Mouse (Mus musculus): ENCODE measurements around the gene Rnf208.
A peak's percentile ranks its signal among the peaks of the same experiment; 100 is the strongest.

Rnf208 gene

DNA sequence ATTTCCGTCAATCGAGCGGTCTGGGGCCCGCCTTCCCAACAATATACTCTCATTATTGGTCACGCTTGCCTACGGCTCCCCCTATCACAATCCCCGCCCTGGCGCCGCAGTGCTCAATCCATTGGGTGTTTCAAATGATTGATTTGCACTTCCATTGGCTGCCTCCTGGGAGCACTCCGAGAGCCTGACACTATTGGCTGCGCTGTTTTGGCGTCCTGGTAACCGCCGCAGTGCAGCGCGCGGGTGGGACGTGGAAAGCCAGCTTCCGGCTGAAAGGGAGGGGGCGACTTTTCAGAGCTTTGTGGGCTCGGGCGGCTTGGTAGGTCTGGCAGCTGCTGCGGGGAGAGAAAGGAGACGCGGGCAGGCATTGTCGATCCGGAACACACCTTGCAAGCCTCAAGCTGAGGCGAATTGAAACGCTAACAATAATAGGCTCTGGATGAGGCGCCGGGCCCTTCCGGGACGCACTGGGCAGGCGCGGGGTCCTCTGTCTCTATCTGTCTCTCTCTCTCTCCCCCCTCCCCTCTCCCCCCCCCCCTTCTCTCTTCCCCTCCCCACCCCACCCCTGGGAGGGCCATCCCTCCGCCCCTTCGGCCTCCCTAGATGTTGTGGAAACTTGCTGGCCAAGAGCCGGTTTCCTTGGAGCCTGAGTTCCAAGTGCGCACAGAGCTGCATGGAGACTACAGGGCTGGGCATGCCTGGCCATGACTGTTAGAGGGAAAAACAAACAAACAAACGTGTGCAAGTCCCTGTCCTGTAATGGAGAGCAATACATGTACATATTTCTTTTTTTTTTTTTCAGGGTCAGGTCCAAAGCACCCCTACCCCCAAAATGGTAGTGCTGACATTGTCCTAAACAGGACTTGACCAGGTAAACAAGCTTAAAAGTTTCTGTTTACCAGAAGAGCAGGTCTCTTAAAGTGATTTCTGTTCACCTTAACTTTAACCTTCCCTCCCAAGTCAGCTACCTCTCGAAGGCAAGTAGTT, 17.0 kb upstream of the Rnf208 start:
- DNase-seq (ENCODE audit: low spot score in 2 of 2) = peak; percentile 99 to 100

DNA sequence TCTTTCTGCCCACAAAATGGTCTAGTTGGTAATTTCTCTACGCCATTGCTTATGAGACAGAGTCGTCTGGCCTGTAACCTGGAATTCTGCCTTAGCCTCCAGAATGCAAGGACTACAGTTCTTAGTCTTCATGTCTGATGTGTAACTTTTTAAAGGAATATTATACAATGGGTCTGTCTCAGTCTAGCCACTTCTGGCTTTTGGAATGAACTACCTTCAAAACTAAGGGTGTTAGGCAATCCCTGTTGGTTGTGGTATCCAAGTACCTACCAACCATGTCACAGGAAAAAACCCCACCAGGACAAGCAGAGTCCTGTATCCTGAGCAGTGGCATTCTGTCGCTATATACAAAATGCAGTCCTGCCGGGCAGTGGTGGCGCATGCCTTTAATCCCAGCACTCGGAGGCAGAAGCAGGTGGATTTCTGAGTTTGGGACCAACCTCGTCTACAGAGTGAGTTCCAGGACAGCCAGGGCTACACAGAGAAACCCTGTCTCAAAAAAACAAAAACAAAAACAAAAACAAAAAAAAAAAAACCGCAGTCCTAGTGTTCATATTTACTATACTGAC, 16.2 kb upstream of the Rnf208 start:
- no peak for DNase-seq (ENCODE audit: low spot score in 2 of 2)

DNA sequence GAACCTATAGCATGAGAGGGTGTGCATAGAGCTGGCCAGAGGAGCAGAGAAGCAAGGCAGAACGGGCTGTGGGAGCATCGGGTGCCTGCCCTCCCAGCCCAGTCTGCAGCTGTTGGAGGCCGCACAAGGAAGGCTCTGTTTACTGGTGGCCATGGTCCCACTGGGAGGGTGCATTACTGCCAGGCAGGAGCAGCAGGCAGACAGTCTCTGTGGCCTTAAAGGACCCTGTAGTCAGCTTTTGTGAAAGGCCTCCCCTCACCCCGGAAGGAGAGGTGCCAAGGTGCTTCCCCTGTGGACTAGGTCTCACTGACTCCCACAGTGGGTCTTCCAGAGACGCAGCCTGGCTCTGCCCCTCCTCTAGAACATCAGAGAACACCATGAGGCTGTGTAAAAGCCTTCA, 15.2 kb upstream of the Rnf208 start:
- DNase-seq (ENCODE audit: low spot score in 2 of 2) = peak in 1 of 2 experiments; percentile 41

DNA sequence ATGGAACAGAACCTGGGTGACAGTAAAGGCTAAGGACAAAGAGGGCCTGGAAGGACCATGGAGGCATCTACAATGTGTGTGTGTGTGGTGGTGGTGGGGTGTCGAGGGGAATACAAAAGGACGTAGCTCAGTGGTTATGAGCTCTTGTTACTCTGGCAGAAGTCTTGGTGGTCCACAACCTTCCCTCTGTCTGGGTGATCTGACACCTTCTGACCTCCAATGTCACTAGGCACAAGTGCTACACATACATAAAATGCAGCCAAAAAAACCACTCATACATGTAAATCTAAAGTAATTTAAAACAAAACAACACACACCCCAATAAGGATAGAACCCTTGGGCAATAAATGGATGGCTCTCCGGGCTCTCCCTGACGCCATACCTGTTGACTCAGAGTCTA, 14.6 kb upstream of the Rnf208 start:
- DNase-seq (ENCODE audit: low spot score in 2 of 2) = no peak

DNA sequence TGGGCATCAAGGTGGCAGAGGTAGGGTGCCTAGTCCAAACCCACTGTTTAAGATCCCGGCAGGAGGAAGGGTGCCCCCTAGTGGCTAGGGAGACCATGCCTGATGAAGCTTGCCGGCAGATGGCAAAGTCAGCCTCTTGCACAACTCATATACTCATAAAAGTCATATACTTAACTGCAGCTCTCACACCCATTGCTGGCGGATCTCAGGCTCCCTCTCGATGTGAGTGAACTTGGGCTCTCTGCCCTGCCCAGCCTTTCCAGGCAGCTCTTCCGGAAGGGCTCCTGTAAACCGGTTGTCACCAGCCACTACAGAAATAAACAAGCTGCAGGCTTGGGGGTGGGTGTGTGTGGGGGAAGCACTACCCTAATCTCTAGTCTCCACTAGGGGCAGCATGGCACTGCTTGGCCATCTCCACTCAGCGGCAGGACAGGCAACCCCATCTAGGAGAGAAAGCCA, 13.6 kb upstream of the Rnf208 start:
- peak; percentile 75 to 85 for DNase-seq (ENCODE audit: low spot score in 2 of 2)

DNA sequence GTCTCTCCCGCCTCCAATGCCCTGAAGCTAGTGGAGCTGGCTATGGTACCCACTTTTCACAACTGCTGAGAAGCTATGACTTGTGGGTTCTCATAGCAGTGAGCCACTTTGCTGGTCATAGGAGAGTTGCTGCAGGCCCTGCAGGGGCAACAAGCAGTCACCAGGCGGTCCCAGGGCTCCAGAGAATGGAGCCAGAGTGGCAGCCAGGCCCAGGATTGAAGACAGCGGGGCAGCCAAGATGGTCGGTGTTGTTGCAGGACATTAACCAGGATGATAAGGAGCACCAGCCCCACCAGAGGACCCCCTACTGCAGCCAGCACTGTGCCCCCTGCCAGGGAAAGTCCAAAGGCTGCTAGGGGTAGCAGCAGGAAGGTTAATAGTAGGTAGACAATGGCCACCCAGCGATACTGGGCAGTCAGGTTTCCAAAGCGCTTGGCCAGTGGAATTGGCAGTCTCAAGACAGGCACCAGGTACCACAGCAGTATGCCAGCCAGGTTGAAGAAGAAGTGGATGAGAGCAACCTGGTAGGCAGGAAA, 13.0 kb upstream of the Rnf208 start:
- DNase-seq (ENCODE audit: low spot score in 2 of 2) = no peak

DNA sequence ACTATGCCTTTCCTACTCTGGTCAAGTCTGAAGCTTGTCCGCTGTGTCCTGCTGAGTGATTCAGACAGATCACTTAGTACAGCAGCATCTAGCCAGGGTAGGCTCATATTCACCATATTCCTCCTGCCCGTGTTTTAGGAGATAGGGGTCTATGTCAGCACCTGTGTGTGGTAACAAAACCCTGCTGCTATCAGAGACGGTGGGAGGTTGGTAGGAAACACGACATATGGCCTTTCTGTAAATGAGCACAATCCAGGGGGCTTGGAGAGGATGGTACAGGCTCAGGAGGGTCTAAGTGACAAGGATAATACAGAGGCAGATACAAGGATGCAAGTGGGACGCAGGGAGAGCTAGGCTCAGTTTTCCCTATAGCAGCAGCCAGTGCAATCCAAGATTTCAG, 12.5 kb upstream of the Rnf208 start:
- DNase-seq (ENCODE audit: low spot score in 2 of 2) = no peak

DNA sequence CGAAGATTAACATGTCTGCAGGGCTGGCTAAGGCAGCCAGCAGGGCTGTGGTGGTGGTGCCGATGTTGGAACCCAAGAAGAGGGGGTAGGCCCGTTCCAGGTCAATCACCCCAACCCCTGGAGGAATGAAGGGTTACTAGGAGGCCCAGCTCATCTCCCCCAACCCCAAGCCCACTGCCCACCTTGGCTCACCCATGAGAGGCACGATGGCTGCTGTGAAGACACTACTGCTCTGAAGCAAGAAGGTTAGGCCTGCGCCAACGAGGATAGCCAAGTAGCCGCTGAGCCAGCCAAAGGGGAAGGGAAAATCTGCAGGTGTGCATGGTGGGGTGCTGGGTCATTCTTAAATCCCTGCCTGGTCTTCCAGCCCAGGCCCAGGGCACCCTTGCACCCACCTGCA, 11.5 kb upstream of the Rnf208 start:
- no peak for DNase-seq (ENCODE audit: low spot score in 2 of 2)

DNA sequence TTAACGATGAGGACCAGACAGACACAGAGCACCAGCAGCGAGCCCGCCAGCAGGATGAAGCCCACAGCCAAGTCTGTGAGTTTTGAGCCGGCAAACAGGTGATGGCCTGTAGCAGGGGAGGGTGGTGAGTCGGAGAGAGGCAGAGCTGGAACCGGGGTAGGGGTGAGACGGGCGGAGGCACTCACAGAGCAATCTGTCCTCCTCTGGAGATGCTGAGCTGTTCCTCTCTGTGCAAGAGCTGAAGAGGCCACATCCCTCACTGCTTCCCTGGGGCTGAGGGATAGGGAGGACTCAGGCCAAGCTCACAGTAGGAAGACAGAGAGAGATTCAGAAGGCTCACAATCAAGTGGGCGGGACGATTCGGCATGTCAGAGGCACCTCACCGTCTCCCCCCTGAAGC, 11.0 kb upstream of the Rnf208 start:
- DNase-seq (ENCODE audit: low spot score in 2 of 2) = no peak

DNA sequence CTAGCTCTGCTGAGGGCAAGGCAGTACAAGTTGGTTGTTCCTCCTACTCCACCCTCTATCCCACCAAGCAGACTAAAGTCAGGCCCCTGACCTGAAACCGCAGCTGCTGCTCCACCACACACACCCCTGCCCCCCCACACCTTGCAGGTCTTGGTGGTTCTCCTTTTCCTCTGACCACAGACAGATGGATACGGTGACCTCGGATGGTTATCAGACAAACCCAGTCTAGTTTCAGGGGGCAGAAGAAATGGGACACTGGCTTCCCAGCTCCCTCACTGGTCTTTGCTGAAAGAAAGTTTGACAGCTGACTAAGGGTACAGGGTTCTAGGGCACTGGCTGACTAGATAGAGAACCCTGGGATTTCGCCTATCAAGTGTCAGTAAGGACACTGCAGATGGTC, 8.6 kb upstream of the Rnf208 start:
- no peak for DNase-seq (ENCODE audit: low spot score in 2 of 2)

DNA sequence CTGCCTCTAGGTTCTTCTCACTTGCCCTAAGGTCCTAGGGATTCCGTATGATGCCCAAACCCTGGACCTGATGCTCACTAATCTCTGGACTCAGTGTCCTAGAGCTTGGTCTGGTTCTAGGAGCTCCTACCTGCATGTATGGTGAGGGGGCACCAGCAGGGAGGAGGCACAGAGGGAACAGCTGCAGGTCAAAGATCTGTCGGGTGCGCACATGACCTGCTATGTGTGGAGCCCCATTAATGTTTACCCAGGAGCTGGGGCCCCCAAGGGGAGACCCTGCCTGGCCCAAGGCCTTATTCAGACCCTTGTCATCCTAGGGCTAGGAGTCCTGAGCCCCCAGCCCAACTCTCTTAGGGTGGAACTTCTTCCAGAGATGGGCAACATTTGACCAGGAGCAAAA, 8.0 kb upstream of the Rnf208 start, which contains the start of gene Slc34a3:
Gene Slc34a3, minus strand, starts transcription at position 315 of the 400 bp plus-strand sequence.
- DNase-seq (ENCODE audit: low spot score in 2 of 2) = no peak

DNA sequence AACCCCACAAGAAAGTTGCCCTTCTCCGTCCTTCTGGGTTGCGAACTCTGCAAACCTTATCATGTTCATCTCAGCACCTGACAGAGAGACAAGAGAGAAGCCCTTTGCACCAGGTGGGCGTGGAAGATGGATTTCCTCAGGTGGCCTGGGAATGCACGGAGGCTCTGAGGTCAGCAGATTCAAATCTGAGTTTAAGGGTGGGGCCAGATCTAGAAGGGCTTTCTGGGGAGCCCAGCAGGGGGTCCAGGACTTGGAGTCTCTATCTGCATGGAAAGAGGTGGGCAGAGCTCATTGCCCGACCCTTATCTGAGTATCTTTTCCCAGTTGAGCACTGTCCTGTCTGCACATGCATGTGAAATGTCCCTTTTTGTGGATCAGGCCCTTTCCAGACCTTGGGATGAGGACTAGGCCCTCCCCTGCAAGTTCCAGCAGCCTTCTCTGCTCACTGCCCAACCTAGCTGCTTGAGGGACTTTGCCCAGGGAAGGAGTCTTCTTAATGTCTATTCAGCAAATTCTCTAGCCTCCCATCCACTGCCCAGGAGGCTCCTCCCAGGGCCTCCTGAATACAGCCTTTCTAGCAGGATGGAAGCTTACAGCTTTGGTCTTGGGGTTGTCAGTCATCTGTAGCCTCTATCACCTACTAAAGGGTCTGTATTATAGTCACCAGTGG, 7.4 kb upstream of the Rnf208 start:
- DNase-seq (ENCODE audit: low spot score in 2 of 2) = no peak

DNA sequence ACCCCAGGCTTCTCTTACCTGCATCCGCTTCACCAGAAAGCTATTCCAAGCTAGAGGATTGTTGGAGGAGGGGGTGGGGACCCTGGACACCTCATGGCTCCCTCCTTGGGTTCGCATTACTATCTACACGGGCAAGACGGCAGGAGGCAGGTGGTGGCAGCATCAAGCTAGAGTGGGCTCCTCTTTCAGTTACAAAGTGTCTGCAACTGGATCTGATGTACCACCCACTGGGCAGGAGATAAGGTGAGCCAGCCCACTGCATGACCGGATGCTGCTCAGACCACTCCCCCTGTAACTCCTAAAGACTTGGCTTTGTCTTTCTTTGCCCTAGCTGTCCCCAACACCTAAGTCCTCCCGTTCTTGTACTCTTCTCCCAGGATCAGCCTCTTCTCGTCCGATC, 5.4 kb upstream of the Rnf208 start, which contains the start of gene Rnf224:
Gene Rnf224, minus strand, starts transcription at position 174 of the 400 bp plus-strand sequence.
- DNase-seq (ENCODE audit: low spot score in 2 of 2) = no peak

DNA sequence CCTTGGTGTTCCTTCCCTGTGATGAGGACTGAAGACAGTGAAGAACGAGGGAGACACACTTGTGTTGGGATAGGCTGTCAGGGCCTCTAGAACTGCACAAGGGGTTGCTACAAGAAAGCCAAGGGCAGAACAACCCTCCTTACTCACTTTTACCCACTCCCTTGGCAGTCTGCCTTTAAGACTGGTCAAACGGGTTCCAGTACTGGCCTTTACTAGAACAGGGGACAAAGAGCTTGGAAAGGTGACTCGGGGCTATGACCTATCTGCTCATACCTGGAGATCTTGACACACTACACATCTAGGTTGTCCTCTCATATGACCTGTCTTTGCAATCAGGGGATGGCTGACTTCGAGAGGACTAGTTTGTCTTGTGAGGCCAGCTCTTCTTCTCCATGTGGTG, 4.5 kb upstream of the Rnf208 start:
- no peak for DNase-seq (ENCODE audit: low spot score in 2 of 2)

DNA sequence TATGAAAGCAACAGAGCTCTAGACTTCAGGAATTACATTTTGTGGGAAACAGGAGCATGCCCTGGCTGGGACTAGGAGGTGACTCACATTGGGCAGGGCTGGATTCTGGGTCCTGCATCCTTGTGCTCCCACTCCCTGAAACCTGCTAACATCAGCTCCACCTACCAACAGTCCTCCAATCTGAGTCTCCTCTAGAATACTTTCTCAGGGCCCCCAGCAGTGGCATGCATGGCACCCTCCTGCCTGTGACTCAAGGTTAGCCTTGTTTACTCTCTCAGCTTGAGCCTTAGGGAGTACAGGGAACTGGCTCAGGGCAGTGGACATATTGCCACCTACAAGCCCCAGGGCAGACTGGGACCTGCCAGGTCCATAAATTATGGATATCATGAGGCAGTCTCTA, 3.9 kb upstream of the Rnf208 start:
- DNase-seq (ENCODE audit: low spot score in 2 of 2) = no peak

DNA sequence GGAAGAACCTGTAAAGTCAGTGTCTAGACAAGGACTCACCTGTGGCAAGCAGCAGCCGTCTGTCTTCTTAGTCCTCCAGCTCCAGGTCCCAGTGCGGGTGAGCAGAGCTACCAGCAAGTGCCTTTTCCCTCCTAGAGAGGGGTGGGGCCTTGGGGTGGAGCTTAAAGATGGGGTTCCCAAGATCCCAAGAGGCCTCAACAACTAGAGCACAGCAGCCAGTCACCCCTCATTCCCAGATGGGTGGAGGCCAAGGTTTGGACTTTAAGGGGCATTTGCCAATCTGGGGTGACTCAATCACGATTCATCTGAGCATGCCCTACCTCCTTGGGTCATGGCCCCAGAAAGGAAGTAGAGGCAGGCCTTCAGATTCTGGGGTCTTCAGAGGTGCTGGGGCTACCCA, 2.3 kb upstream of the Rnf208 start:
- DNase-seq (ENCODE audit: low spot score in 2 of 2) = no peak

DNA sequence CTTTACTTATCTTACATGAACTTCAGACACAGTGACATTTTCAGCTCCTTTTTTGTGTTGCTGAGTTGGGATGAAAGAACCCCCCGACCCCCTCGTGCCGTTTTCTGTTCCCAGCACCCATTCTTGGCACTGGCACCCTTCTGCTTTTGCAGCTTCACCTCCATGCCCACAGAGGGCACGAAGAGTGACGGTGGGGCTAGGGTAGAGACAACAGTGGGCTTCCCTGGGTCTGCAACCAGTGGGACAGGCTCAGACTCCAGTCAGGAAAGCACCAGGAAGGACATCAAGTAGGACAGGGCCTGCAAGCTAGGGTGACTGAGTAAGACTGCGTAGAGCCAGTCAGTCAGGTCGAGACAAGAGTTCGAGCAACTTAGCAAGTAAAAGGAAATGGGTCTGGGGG, 1.7 kb upstream of the Rnf208 start:
- DNase-seq (ENCODE audit: low spot score in 2 of 2) = no peak

DNA sequence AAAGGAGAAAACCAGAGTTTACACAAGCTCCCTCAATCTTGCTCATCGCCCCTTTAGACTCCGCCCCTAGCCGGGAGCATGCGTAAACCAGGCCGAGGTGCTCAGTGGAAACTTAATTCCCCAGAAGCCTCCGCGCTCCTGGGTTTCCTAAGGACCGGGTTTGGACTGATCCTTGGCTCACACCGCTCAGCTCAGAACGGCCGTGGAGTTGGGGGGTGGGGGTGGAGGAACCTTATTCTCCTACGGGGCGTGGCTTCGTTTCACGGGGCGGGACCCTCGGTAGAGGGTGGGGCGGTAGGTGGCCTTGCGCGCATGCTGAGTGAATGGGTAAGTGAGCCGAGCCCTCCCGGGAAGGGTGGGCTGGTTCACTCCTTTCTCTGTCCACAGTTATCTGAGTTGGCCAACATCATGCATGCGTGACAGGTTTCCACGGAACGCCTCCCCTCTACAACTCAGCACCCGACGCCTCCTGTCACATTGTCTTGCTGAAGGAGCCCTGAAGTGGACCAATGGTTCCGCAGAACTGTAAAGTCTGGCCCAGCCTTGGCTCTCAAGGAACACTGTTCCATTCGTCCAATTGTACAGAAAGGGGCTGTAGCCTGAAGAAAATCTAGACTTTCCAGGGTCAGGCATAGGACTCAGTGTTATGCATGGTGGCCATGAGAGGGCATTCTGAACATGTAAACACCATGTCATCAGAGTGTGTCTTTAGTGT, 1.2 kb upstream of the Rnf208 start:
- peak; percentile 71 to 73 for DNase-seq (ENCODE audit: low spot score in 2 of 2)

DNA sequence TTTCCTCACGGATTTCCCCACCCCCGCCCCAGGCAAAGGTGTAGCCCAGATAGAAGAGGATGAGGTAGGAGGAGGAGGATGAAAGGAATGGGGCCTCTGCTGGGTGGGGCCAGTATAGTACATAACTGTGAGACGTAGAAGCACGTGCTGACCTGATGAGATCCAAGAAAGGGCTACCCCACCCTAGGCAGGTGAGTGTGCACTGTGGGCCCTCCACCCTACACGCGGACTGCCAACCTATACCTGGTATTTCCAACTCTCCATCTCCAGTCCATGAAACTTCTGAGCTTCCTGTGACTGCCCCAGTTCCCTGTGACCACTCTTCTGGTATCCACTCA, 648 bp upstream of the Rnf208 start:
- DNase-seq (ENCODE audit: low spot score in 2 of 2) = no peak

DNA sequence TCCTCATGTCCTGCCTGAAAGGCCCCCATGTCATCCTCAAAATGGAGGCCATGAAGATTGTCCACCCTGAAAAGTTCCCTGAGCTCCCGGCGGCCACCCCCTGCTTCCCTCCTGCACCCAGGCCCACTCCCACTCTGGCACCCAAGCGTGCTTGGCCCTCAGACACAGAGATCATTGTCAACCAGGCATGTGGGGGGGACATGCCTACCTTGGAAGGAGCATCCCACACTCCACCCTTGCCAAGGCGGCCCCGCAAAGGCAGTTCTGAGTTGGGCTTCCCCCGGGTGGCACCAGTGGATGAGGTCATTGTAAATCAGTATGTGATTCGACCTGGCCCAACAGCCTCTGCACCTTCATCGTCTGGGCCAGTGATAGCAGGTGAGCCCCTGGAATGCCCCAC, 1.3 kb downstream of the Rnf208 start:
- DNase-seq (ENCODE audit: low spot score in 2 of 2) = no peak

DNA sequence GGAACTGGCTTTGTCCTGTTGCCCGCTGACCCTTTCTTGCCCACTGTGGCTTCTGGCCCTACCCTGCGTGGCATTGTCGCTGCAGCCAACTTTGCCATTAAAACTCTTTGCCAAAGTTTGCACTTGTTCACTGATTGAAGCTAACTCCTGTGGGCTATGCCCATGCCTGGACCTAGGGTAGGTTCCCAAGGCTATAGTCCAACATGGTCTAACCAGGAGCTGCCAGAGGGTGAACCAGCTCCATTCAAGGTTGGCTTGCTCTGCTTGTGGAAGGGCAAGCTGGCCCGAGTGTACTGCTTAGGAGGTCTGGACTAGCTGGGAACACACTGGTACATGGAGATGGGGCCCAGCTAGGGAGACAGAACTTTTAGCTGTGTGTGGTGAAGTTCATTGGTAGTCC, 2.1 kb downstream of the Rnf208 start:
- no peak for DNase-seq (ENCODE audit: low spot score in 2 of 2)
